Mouse (Mus musculus) ovary, postnatal 14 days (tissue): Measurements from ENCODE around the gene Gm10053.

Experiments used
- DNase-seq: peaks from one replicate; pipeline ENCODE4 v3.0.0; 2022; ENCODE audit warnings: low spot score

The Gm10053 gene

DNA sequence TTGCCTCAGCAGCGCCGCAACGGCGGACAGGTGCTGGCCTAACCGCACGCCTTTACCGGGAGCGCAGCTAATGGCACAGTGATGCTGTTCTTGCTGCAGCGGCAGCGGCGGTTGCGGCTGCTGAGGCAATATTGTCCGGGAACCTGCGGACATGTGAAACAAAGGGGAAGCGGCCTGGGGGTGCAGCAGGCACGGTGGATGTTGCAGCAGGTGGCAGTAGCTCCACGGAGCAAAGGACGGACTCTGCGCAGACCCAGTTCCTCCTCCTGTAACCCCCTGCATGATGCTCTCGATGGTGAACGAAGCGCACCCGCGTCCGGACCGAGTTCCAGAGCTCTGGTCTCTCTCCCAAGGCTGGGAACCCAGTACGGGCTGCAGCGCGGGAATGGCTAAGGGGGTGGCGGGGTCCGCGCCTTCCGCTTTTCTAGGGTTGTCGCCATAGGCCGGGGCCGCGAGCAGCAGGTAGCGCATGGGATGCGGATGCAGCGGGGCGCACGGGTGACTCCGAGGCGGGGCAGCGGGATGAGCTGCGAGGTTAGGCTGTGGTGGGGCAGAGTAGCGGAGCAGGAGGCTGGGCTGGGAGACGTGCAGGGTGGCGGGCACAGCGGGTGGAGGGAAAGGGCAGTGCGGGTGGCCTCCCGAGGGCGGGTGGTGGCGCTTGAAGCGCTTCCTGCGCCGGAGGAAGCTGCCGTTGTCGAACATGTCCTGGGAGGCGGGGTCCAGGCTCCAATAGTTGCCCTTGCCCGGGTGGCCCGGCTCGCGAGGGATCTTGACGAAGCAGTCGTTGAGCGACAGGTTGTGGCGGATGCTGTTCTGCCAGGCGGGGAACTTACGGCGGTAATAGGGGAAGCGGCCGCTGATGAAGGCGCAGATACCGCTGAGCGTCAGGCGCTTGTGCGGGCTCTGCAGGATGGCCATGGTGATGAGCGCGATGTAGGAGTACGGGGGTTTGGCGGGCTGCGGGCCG is 24.4 kb downstream of the Gm10053 start:
- DNase-seq: no peak

DNA sequence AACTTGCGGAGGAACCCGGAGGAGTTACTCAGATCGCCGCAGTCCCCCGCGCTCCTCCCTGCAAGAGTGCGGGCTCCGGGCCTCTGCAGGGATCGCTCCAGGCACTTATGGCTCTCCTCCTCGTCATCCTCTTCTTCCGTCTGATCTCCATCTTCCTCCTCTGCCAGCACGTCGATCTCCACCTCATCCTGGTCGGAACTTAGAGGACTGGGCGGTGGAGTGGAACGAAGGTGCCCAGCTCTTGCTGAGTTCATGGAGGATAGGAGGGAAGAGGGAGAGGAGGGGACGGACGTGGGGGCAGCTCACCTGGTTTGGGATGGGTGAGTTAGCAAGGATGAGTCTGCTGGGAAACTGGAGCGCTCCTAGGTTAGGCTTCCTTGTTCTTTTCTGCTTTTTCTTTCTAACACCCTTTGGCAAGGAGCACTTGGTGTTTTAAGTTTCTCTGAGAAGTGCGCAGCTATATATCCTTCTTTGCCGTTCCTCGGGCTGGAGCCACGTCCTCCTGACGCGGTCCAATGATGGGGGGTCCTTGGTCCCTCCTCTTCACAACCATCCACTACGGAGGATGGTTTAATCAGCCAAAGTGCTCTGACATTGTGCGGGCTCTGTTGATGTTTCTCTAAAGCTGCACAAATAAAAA is 25.2 kb downstream of the Gm10053 start, which contains the start of gene Foxd4:
Gene Foxd4 (minus strand): TSS at position 617 of the 640 bp plus-strand sequence.
- no peak for DNase-seq

DNA sequence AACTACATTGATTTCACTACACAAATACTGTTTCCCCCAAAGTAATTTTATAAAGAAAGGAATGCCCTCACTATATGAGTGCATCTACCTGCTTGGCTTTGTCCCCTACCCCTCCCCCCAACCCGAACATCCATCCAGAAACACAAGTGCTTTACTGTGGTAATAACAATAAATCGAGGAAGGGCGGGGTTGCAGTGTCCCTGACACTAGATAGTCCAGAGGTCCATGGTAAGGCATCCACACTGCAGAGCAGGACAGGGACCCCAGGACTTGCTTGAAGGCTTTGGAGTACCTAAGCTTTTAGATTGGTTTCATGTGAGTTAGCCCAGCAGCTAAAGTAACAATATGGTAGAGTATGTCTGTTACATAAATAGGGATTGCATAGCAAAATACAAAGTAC is 26.2 kb downstream of the Gm10053 start:
- no peak for DNase-seq

DNA sequence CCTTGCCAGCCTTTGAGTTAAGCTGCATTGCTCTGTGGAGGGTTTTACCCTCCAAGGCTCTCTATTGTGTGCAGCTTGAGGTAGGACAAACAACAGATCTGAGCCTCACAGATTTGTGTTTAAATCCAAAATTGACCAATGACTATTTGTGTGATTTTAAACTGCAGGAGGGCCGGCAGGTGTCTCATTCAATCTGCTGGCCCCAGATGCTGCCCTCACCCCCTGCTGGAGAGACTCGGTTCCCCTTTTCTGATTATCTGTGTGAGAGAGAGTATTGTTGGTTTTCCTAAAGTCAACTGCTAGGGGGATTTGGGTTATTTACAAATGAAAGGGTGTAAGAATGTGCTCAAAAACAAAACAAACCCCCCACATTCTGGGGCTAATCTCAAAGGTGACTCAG is 26.8 kb downstream of the Gm10053 start:
- no peak for DNase-seq

DNA sequence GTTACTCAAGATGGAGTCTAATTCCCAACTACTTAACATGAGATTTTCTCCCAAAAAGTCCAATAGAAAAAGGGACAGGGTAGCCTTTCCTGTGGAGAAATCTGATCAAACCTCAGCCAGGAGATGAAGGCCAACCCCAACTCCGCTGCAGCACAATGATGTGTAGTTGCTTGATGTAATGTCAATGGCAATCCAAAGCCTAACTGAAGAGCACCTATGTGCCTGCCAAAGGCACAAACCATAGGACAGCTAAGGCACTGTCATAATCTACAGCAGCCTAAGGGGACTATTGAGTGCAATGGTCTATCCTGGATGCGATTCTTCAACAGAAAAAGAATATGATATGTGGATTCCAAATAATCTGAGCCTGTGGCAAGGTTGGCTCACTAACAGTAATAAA is 27.3 kb downstream of the Gm10053 start:
- no peak for DNase-seq

DNA sequence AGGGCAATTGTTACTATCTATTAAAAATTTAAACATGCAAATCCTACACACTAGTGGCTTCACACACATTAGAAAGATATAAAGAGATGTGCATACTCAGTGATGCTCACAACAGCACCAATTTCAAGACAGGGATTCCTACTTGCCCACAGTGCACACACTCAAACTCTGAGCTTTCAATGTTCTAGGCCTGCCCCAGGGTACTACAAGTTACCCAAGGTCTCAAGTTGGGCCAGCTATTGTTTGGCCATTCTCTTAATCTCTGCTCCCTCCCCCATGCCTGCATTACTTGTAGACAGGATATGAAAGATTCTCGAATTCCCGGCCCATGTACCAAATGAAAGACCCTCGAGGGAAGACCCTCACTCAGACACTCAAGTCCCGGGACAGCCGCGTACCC is 32.2 kb downstream of the Gm10053 start:
- no peak for DNase-seq

DNA sequence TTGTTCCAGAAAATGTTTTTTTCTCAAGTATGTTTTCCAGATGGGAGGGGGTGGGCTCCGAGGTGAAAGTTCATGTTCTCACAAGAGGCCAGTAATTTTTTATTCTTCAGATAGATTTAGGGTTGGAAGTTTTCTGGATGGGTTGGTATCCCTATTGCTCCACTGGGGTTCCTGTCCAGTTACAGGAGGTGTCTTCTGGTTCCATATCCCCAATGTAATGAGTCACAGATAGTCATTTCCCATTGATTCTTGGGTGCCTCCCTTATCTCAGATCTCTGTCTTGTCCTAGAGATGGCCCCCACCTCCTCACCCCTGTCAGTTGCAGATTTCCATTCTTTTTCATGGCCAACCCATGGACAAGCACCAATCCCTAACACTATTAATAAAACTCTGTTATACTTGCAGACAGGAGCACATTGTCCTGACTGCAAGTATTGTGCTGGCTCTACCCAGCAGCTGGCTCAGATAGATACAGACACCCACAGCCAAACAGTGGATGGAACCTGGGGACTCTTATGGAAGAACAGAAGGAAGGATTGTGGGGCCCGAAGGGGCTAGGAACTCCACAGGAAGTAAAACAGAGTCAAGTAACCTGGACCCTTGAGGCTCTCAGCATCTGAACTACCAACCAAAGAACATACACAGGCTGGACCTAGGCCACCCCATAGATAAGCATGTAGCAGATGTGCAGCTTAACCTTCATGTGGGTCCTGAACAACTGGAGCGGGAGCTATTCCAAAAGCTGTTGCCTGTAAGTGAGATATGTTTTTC is 33.1 kb downstream of the Gm10053 start:
- no peak for DNase-seq

DNA sequence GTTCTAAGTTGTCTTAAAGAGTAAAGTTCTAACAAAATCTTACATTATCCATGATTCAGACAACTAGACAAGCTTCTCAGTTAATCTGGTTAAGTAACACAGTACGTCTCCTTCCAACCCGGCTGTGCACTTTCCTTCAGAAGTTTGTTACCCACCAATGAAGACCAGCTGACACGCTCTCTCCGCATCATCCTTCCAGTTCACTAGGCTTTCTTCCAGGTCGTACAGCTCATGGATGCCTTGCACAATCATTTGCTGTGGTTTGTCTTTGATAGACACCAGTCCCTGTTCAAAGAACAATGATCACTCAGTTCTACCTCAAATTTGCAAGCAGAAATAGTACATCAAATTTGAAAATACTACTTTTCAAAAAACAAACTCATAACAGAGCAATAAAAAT is 45.4 kb downstream of the Gm10053 start:
- DNase-seq: no peak
